Mouse (Mus musculus): ENCODE measurements around the gene Lyrm1.

Gene Lyrm1

GRCm38 (mm10) chr7:119976256-119976655 lies 80.6 kb downstream of the Lyrm1 start:
- 69% methylated on average over 6 of the region's 6 CpGs for WGBS

DNA sequence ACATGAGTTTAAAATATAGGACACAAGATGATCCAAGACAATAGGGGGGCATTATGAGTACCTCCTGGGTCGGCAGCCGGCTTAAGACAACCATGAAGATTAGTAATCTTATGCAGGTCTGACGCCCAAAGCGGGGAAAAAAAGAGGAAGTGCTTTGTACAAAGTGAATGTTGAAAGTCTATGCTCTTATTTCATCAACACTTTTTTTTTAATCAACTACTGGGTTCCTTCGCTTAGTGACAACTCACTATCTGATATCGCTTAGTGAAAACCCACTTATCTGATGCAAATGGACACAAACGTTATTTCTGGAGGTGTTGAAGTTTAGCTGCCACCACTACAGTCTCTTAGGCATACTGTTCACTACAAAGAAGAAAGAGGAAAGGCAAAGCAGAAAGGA lies 81.9 kb downstream of the Lyrm1 start:
- WGBS = 95% methylated on average over 7 of the region's 7 CpGs

GRCm38 (mm10) chr7:119980170-119980569 lies 84.5 kb downstream of the Lyrm1 start:
- 60% methylated on average over 3 of the region's 3 CpGs for WGBS

DNA sequence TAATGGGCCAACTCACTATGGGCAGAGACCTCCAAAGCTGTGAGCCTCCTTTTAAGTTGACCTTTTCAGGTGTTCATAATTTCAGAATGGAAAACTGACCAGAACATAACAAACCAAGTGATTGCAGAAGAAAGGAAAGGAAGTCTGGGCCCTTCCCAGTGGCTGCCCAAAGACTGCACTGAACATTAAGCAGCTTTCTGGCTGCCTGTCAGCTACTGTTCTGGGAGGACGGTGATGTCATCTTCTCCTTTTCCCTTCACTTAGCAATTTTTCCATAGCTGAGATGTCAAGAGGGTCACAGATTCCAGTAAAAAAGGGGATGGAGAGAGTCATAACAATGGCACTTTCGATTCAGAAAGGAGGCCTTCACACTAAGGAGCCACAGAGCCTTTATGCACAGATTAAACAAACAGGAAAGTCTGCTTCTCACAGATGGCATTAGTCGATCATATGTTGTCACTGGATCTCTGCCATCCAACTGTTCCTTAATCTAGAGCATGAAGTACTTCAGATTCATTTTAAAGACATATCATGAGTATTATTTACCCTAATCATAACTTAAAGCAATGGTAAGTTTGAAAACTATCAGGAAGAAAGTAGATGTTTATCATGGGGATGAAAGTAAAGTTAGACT lies 89.7 kb downstream of the Lyrm1 start:
- WGBS = 36% methylated on average over 3 of the region's 3 CpGs

DNA sequence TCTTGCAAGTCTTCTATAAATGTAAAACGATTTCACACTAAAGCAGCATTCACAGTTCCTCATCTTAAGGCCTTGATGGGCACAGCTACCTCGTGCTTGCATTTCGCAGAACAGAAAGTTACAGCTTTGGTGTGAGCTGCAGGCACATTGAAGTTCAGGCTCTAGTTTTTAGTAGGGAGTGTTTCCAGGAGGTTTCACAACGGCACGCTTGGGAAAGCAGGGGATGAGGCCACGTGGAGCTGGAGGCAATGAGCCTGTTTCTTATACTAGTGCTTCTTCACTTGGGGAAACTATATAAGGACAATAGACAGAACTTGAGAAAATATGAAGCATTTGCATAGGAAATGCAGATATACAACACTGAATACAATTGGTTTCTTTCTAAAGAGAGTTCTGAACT lies 101.4 kb downstream of the Lyrm1 start:
- WGBS = 69% methylated on average over 6 of the region's 6 CpGs
